Mouse (Mus musculus): ENCODE measurements around the gene Abcg2. TPM values are rescaled to one million over a fixed set of nuclear protein-coding genes. Genes with fewer than 3 reads are reported as not detected.
"Not testable (repeated sequence)": the region's sequence is repeated elsewhere in the genome, so short reads cannot be mapped to it uniquely, and the experiment has no call there.

The Abcg2 gene
- polyA plus RNA-seq, 1 experiment from 2014 or later, result 45.9 TPM

DNA sequence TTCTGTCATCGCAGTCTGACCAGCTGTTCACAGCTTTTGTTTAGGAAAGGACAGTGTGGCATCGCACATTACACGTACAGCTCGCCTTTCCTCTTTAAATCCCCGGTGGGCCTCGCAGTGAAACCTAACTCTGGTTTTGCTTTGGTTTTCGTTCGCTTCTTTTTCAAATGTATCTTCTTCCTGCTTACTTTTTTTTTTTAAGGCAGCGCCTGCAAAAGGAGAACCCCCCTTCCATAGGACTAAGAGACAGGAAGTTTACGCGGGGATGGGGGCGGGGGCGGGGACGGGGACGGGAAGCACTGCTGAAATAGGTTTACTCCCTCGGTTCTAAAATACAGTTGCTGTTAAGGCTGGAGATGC is 12.0 kb downstream of the Abcg2 start:
- Histone ChIP-seq H3K4me1 (ENCODE audit: control insufficient read depth, insufficient read depth, low read length) (no peaks in the 10 kb centered on the region), H3K27me3 (ENCODE audit: control insufficient read depth, insufficient read depth, low read length) (no peaks in the 10 kb centered on the region), H3K36me3 (ENCODE audit: control insufficient read depth, insufficient read depth, low read length) (no peaks in the 10 kb centered on the region), H3K4me3 (ENCODE audit: low read depth, low read length) (peak overlapping the region; percentile 33), H3K27ac (ENCODE audit: low read depth, low read length) (0 out of 2 replicates have a peak overlapping the region, but pooled peaks have one; percentile 6), H3K4me2 (peak overlapping the region; percentile 50), H3K9ac (ENCODE audit: low read length) (peak overlapping the region; percentile 63), H3K9me3 (ENCODE audit: control insufficient read depth, low read length) (no peaks in the 10 kb centered on the region)
- WGBS, result 15% methylated on average over 16 of the region's 16 CpGs
- ATAC-seq (ENCODE audit: low FRiP score) (peak; percentile 82), DNase-seq (ENCODE audit: low spot score, missing footprints) (peak; percentile 94)

DNA sequence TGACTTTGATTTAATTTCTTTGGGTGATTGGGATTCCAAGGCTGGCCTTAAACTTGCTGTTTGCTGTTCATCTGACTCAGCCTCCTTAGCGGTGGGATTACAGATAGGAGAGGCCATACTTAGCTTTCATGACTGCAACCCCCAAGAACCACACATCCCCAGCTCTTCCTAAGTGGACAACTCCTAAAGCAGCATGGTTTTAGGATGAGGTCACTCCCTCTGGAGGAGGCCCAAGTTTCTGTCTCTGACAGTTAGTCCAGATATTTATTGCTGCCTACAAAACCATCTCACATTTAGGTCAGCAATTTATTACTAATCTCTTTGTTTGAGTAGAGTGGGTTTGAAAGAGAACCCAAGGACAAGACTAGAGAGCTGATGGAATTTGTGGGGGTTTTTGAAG is 17.8 kb downstream of the Abcg2 start:
- not testable (repeated sequence) for H3K9ac ChIP-seq (ENCODE audit: low read length); H3K9me3 ChIP-seq (ENCODE audit: control insufficient read depth, low read length); ATAC-seq (ENCODE audit: low FRiP score); DNase-seq (ENCODE audit: low spot score, missing footprints); H3K27ac ChIP-seq (ENCODE audit: low read depth, low read length); H3K36me3 ChIP-seq (ENCODE audit: control insufficient read depth, insufficient read depth, low read length); H3K4me3 ChIP-seq (ENCODE audit: low read depth, low read length); H3K4me1 ChIP-seq (ENCODE audit: control insufficient read depth, insufficient read depth, low read length); H3K4me2 ChIP-seq; H3K27me3 ChIP-seq (ENCODE audit: control insufficient read depth, insufficient read depth, low read length)
- 88% methylated on average over 1 of the region's 1 CpGs for WGBS

DNA sequence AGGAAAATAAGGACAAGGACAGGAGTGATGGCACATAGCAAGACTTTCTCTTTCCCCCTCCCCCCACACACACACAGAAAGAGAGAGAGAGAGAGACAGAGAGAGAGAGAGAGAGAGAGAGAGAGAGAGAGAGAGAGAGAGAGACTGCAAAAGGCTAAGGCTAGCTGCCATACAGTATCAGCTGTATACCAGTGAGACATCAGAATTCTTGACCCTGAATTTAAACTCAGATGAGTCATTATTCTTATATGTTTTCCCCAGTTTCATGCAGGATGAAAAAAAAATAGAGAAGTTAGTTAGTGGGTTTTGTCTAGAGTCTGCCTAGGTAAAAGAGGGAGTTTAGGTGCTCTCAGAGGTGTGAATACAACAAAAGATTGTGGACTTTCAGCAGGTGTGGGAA is 18.7 kb downstream of the Abcg2 start:
- not testable (repeated sequence) for DNase-seq (ENCODE audit: low spot score, missing footprints); H3K9ac ChIP-seq (ENCODE audit: low read length); H3K4me3 ChIP-seq (ENCODE audit: low read depth, low read length); H3K4me1 ChIP-seq (ENCODE audit: control insufficient read depth, insufficient read depth, low read length); H3K27ac ChIP-seq (ENCODE audit: low read depth, low read length); ATAC-seq (ENCODE audit: low FRiP score); H3K4me2 ChIP-seq; H3K27me3 ChIP-seq (ENCODE audit: control insufficient read depth, insufficient read depth, low read length); H3K36me3 ChIP-seq (ENCODE audit: control insufficient read depth, insufficient read depth, low read length); H3K9me3 ChIP-seq (ENCODE audit: control insufficient read depth, low read length)

DNA sequence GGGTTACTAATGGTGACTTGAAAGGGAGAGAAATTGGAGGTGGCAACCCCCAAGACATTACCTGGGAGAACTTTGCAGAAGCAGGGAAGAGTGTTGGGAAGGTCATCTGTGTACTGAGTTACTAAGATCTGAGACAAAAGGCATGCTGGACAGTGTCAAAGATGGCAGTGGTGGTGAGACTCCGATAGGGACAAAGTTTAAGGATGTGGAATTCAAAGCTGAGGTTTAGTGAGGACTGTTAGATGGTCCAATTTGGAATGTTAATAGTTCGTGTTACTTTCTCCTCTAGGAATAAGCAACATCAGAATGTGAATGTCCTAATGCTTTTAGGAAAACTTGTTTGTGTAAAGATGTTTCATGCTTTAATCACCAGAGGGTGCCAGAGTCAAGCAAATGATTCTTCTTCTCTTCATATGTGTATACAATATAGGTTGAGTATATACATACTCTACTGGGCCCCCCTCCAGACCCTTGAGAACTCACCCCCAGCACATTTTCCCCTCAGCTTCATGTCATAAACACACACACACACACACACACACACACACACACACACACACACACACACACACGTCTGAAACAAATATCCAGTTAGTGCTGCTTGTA is 19.3 kb downstream of the Abcg2 start:
- H3K27ac ChIP-seq (ENCODE audit: low read depth, low read length); H3K9me3 ChIP-seq (ENCODE audit: control insufficient read depth, low read length); H3K4me2 ChIP-seq; H3K4me1 ChIP-seq (ENCODE audit: control insufficient read depth, insufficient read depth, low read length); H3K4me3 ChIP-seq (ENCODE audit: low read depth, low read length); H3K36me3 ChIP-seq (ENCODE audit: control insufficient read depth, insufficient read depth, low read length); H3K9ac ChIP-seq (ENCODE audit: low read length); H3K27me3 ChIP-seq (ENCODE audit: control insufficient read depth, insufficient read depth, low read length); DNase-seq (ENCODE audit: low spot score, missing footprints): not testable (repeated sequence)
- 72% methylated on average over 3 of the region's 3 CpGs for whole genome bisulfite sequencing
- peak; percentile 64 for ATAC-seq (ENCODE audit: low FRiP score)

DNA sequence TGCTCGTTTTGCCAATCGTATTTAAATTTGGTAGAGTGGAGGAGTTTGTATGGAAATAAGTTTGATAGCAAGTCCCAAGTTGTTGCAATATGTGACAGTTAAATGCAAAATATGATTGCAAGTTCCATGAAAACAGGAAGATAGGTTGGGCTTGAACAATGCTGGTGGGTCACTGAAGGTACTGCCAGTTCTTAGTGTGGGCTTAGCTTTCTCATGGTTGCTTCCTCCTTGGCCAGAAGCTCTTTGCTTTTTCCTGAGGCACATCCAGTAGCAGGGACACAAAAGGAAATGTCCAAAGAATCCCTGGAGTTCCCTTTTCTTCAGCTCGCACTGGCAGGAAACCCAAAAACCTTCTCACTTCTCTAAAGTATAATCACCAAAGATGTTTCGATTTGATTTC is 22.3 kb downstream of the Abcg2 start:
- 87% methylated on average over 4 of the region's 4 CpGs for WGBS
- no peak for DNase-seq (ENCODE audit: low spot score, missing footprints)
- Histone ChIP-seq H3K4me2 (no peak overlapping the region), H3K36me3 (ENCODE audit: control insufficient read depth, insufficient read depth, low read length) (no peaks in the 10 kb centered on the region), H3K27ac (ENCODE audit: low read depth, low read length) (no peak overlapping the region), H3K4me1 (ENCODE audit: control insufficient read depth, insufficient read depth, low read length) (no peaks in the 10 kb centered on the region), H3K9ac (ENCODE audit: low read length) (no peak overlapping the region), H3K4me3 (ENCODE audit: low read depth, low read length) (no peak overlapping the region), H3K27me3 (ENCODE audit: control insufficient read depth, insufficient read depth, low read length) (no peaks in the 10 kb centered on the region), H3K9me3 (ENCODE audit: control insufficient read depth, low read length) (peaks cover 2% of the 10 kb centered on the region; the same call in 1 of the 2 replicates)
- ATAC-seq (ENCODE audit: low FRiP score), result no peak

DNA sequence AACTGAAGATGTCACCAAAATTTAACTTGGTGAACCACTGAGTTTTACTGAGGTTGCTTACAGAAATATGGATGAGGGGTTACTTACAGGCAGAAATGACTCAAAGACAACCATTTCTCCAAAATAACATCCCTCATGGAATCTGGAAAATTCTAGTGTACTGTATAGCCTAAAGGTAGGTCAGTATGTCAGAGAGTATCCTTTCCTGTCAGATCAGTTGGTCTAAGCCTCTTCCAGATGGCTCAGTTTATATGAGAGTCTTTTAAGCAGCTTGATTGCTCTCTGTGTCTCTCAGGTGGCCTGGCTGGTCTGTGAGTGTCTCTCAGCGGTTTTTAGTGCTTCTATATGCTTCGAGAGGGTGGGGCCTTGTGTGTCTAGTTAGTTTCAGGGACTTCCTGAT is 24.1 kb downstream of the Abcg2 start:
- 86% methylated on average over 2 of the region's 2 CpGs for WGBS
- Histone ChIP-seq H3K4me3 (ENCODE audit: low read depth, low read length) (no peak overlapping the region), H3K36me3 (ENCODE audit: control insufficient read depth, insufficient read depth, low read length) (no peaks in the 10 kb centered on the region), H3K9ac (ENCODE audit: low read length) (no peak overlapping the region), H3K27ac (ENCODE audit: low read depth, low read length) (no peak overlapping the region), H3K27me3 (ENCODE audit: control insufficient read depth, insufficient read depth, low read length) (no peaks in the 10 kb centered on the region), H3K9me3 (ENCODE audit: control insufficient read depth, low read length) (peaks cover 2% of the 10 kb centered on the region; the same call in 1 of the 2 replicates), H3K4me1 (ENCODE audit: control insufficient read depth, insufficient read depth, low read length) (no peaks in the 10 kb centered on the region), H3K4me2 (no peak overlapping the region)
- ATAC-seq (ENCODE audit: low FRiP score) (no peak), DNase-seq (ENCODE audit: low spot score, missing footprints) (no peak)

DNA sequence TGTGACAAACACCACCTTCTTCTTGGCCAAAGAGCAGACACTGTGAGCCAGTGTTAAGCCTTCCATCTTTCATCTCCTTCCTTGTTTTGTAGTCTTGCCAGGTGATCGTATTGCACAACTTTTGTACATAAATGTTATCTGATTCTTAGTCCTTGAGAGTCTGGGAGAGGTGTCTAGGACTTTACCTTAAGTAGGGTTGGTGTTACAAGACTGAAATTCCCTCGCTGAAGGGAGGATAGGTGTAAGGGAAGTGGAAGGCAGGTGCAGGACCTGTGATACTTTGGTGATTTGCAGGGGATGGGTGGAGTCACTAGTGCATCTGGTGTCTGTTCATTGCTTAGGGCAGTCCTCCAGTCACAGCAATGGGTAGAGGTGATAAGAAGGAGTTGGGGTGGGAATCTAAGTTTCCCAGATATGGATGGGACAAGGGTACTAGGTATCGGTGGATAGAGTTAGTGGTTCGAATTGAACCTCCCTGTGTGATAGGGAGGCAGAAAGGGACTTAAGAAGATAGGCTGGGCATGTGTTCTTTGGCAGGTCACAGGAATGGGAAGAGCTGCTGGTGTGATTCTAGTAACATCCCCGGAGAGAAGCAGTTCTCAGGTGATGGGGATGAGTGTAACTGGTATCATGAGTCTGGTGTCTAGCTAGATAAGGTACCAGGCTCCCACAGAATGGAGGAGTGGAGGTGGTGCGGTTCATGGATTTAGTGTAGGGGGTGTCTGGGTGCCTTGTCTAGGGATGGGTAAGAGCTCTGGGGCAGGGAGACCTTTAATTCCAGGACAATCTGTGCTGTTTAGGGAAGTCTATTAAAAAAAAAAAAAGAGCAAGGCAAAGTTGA is 25.8 kb downstream of the Abcg2 start:
- Histone ChIP-seq H3K9me3 (ENCODE audit: control insufficient read depth, low read length) (peaks cover 2% of the 10 kb centered on the region; the same call in 1 of the 2 replicates), H3K27me3 (ENCODE audit: control insufficient read depth, insufficient read depth, low read length) (no peaks in the 10 kb centered on the region), H3K4me3 (ENCODE audit: low read depth, low read length) (no peak overlapping the region), H3K4me1 (ENCODE audit: control insufficient read depth, insufficient read depth, low read length) (no peaks in the 10 kb centered on the region), H3K9ac (ENCODE audit: low read length) (no peak overlapping the region), H3K4me2 (no peak overlapping the region), H3K36me3 (ENCODE audit: control insufficient read depth, insufficient read depth, low read length) (no peaks in the 10 kb centered on the region), H3K27ac (ENCODE audit: low read depth, low read length) (no peak overlapping the region)
- 82% methylated on average over 6 of the region's 6 CpGs for WGBS
- DNase-seq (ENCODE audit: low spot score, missing footprints), result no peak
- ATAC-seq (ENCODE audit: low FRiP score), result peak; percentile 36; the same call in 1 of the 2 replicates

DNA sequence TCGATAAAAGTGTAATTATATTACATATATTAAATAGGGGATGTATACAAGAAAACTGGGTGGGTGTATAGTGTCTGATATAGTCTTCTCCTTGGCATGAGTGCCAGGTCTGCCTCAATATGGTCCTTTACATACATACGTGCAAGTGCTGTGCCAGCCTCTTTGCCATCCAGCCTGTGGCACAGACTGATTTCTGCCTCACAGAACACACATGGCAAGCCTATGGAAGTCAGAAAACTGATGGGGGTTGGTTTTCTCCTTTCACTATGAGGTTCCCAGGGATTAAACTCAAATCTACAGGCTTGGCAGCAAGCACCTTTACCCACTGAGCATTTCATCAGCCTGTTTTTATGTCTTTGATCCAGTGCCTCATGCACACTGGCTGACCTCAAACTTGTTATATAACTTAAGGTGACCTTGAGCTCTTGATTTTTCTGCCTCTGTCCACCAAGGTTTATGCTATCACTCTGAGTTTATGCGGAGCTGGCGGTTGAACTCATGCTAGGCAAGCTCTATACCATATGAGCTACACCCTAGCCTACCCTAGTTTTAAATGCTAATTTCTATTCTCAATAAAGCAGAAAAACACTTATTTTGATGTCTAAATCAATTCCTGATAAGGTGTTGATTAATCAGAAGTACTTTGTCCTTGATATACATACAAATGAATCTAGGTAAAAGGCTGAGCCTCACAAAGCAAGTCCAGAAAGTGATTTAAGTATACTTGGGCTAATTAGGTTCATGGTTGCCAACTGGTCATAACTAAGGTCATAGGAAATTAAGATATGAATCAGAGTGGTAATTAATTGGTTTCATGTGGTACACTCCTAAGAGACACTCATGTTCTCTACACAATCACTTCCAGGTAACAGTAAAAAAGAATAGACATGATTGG is 26.7 kb downstream of the Abcg2 start:
- Histone ChIP-seq H3K4me3 (ENCODE audit: low read depth, low read length) (no peak overlapping the region), H3K27ac (ENCODE audit: low read depth, low read length) (no peak overlapping the region), H3K4me2 (no peak overlapping the region), H3K4me1 (ENCODE audit: control insufficient read depth, insufficient read depth, low read length) (no peaks in the 10 kb centered on the region), H3K9me3 (ENCODE audit: control insufficient read depth, low read length) (peaks cover 2% of the 10 kb centered on the region; the same call in 1 of the 2 replicates), H3K36me3 (ENCODE audit: control insufficient read depth, insufficient read depth, low read length) (no peaks in the 10 kb centered on the region), H3K27me3 (ENCODE audit: control insufficient read depth, insufficient read depth, low read length) (no peaks in the 10 kb centered on the region), H3K9ac (ENCODE audit: low read length) (no peak overlapping the region)
- ATAC-seq (ENCODE audit: low FRiP score) (peak; percentile 86), DNase-seq (ENCODE audit: low spot score, missing footprints) (no peak)
- 68% methylated on average over 4 of the region's 4 CpGs for whole genome bisulfite sequencing

DNA sequence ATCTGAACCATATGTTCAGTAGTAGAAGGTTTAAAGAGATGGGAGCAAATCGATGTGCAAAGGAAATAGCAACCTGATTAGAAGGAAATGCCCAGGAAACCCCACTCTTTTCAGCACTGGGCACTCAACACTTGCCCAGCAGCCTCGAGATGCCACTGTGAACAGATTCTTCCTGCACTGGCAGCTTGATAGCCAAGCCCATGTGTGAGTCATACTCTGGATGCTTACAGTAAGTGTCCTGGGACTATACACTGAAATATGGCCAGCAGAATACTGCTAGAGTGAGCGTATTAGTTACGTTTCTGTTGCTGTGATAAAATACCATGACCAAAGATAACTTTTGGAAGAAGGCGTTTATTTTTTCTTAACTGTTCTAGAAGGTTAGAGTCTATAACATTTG is 39.8 kb downstream of the Abcg2 start:
- Histone ChIP-seq H3K9ac (ENCODE audit: low read length) (no peak overlapping the region), H3K4me3 (ENCODE audit: low read depth, low read length) (no peak overlapping the region), H3K9me3 (ENCODE audit: control insufficient read depth, low read length) (no peaks in the 10 kb centered on the region), H3K36me3 (ENCODE audit: control insufficient read depth, insufficient read depth, low read length) (no peaks in the 10 kb centered on the region), H3K27ac (ENCODE audit: low read depth, low read length) (no peak overlapping the region), H3K4me1 (ENCODE audit: control insufficient read depth, insufficient read depth, low read length) (no peaks in the 10 kb centered on the region), H3K27me3 (ENCODE audit: control insufficient read depth, insufficient read depth, low read length) (no peaks in the 10 kb centered on the region), H3K4me2 (no peak overlapping the region)
- no peak for ATAC-seq (ENCODE audit: low FRiP score)
- DNase-seq (ENCODE audit: low spot score, missing footprints), result no peak
- 90% methylated on average over 5 of the region's 5 CpGs for WGBS
